Mouse (Mus musculus) MEL (cell line): ENCODE results near the gene Ppcdc. TPM values are rescaled to one million over a fixed set of nuclear protein-coding genes. Genes with fewer than 3 reads are reported as not detected.

Experiments used
- DNase-seq: peaks from one replicate; pipeline ENCODE4 v3.0.0; 2011; ENCODE audit warnings: low read depth, low spot score
- H3K27ac ChIP-seq: 2 replicates; pipeline ENCODE4 v1.5.1; 2012; ENCODE audit warnings: low read depth, mild to moderate bottlenecking, control low read depth, low read length, moderate library complexity; ENCODE audit not compliant: control insufficient read depth
- H3K27me3 ChIP-seq, 2 experiments: fragments of 150-350 bp in 1 of 2; sonication (generic) in 1 of 2; 2 replicates each; pipeline ENCODE4 v1.6.1; 2012; ENCODE audit warnings: low read length in 2 of 2, mild to moderate bottlenecking in 2 of 2, improper control_type of control experiment in 1 of 2, moderate library complexity in 1 of 2; ENCODE audit not compliant: insufficient read depth in 2 of 2, control insufficient read depth in 1 of 2
- H3K36me3 ChIP-seq, 2 experiments: 2 replicates each; pipeline ENCODE4 v1.6.1; 2012 to 2014; ENCODE audit warnings: low read length in 2 of 2, improper control_type of control experiment in 1 of 2, inconsistent platforms in 1 of 2, mild to moderate bottlenecking in 1 of 2; ENCODE audit not compliant: insufficient read depth in 2 of 2, control insufficient read depth in 1 of 2
- H3K4me1 ChIP-seq, 2 experiments: fragments of 150-350 bp in 1 of 2; sonication (generic) in 1 of 2; 2 replicates each; pipeline ENCODE4 v1.6.1; 2012; ENCODE audit warnings: low read length in 2 of 2, improper control_type of control experiment in 1 of 2, mild to moderate bottlenecking in 1 of 2; ENCODE audit not compliant: insufficient read depth in 2 of 2, control insufficient read depth in 1 of 2
- H3K4me3 ChIP-seq, 2 experiments: fragments of 150-350 bp in 1 of 2; sonication (generic) in 1 of 2; 2 replicates each; pipeline ENCODE4 v1.5.1; 2012; ENCODE audit warnings: low read depth in 2 of 2, low read length in 2 of 2, mild to moderate bottlenecking in 2 of 2, moderate library complexity in 2 of 2, control low read depth in 1 of 2, improper control_type of control experiment in 1 of 2; ENCODE audit not compliant: control insufficient read depth in 1 of 2, insufficient read depth in 1 of 2
- H3K79me2 ChIP-seq: 2 replicates; pipeline ENCODE4 v1.6.1; 2012; ENCODE audit warnings: mild to moderate bottlenecking, low read length, moderate library complexity; ENCODE audit not compliant: control insufficient read depth, poor library complexity, insufficient read depth
- H3K9ac ChIP-seq: 2 replicates; pipeline ENCODE4 v1.6.1; 2012; ENCODE audit warnings: low read depth, mild to moderate bottlenecking, control low read depth, low read length, moderate library complexity; ENCODE audit not compliant: control insufficient read depth, poor library complexity, severe bottlenecking
- H3K9me3 ChIP-seq: fragments of 150-350 bp; sonication (generic); replicated peaks from 2 replicates; pipeline ENCODE4 v1.6.1; 2012; ENCODE audit warnings: mild to moderate bottlenecking, low read length, improper control_type of control experiment, moderate library complexity; ENCODE audit not compliant: insufficient read depth
- CHD1 ChIP-seq: IDR thresholded peaks from 2 replicates; pipeline ENCODE4 v1.6.1; 2012; ENCODE audit warnings: low read depth, mild to moderate bottlenecking, inconsistent platforms, low read length, improper control_type of control experiment
- CTCF ChIP-seq, 3 experiments: IDR thresholded peaks in 2 of 3; conservative IDR thresholded peaks in 1 of 3; 2 replicates each; pipeline ENCODE4 v1.5.1; 2011 to 2012; ENCODE audit warnings: low read length in 3 of 3, low read depth in 2 of 3, mild to moderate bottlenecking in 2 of 3, improper control_type of control experiment in 1 of 3, inconsistent platforms in 1 of 3, mixed read lengths in 1 of 3, moderate library complexity in 1 of 3; ENCODE audit not compliant: control insufficient read depth in 1 of 3, insufficient read depth in 1 of 3, poor library complexity in 1 of 3, severe bottlenecking in 1 of 3
- GABPA ChIP-seq: IDR thresholded peaks from 2 replicates; pipeline ENCODE4 v1.6.1; 2012; ENCODE audit warnings: low read depth, mild to moderate bottlenecking, inconsistent platforms, low read length, improper control_type of control experiment, moderate library complexity
- MAX ChIP-seq: IDR thresholded peaks from 2 replicates; pipeline ENCODE4 v1.6.1; 2011; ENCODE audit warnings: low read length, improper control_type of control experiment
- MEF2A ChIP-seq: IDR thresholded peaks from 2 replicates; pipeline ENCODE4 v1.6.1; 2014; ENCODE audit warnings: low read depth, mild to moderate bottlenecking, inconsistent platforms, low read length, improper control_type of control experiment; ENCODE audit not compliant: poor library complexity, insufficient replicate concordance, severe bottlenecking; ENCODE audit errors: extremely low read depth
- MYC ChIP-seq: IDR thresholded peaks from 2 replicates; pipeline ENCODE4 v1.6.1; 2011; ENCODE audit warnings: low read depth, mild to moderate bottlenecking, low read length, improper control_type of control experiment, moderate library complexity
- TAL1 ChIP-seq: IDR thresholded peaks from 2 replicates; pipeline ENCODE4 v1.6.1; 2012; ENCODE audit warnings: mild to moderate bottlenecking, inconsistent platforms, low read length, moderate library complexity, mixed read lengths
- TCF12 ChIP-seq: IDR thresholded peaks from 2 replicates; pipeline ENCODE4 v1.6.1; 2014; ENCODE audit warnings: low read depth, mild to moderate bottlenecking, inconsistent platforms, low read length, improper control_type of control experiment, moderate library complexity
- UBTF ChIP-seq: IDR thresholded peaks from 2 replicates; pipeline ENCODE4 v1.6.1; 2012; ENCODE audit warnings: low read depth, mild to moderate bottlenecking, inconsistent platforms, low read length, improper control_type of control experiment, moderate library complexity, borderline replicate concordance; ENCODE audit not compliant: insufficient read depth
- ZC3H11A ChIP-seq: IDR thresholded peaks from 2 replicates; pipeline ENCODE4 v1.6.1; 2012; ENCODE audit warnings: low read depth, mild to moderate bottlenecking, inconsistent platforms, low read length, improper control_type of control experiment
- ZMIZ1 ChIP-seq: IDR thresholded peaks from 2 replicates; pipeline ENCODE4 v1.6.1; 2012; ENCODE audit warnings: low read depth, mild to moderate bottlenecking, inconsistent platforms, low read length, improper control_type of control experiment, moderate library complexity
- ZNF384 ChIP-seq: IDR thresholded peaks from 2 replicates; pipeline ENCODE4 v1.6.1; 2012; ENCODE audit warnings: low read depth, mild to moderate bottlenecking, inconsistent platforms, low read length, improper control_type of control experiment
- polyA plus RNA-seq, 2 experiments: library from polyadenylated mRNA; stranded (reverse) in 1 of 2; unstranded in 1 of 2; fragments of >175 nt in 1 of 2; fragments of >200 nt in 1 of 2; gene quantifications; 2 replicates each; pipeline versions ENCODE4 v1.2.1 to v1.2.4; 2012; ENCODE audit warnings: low replicate concordance in 2 of 2, low read depth in 1 of 2; ENCODE audit not compliant: insufficient read length in 2 of 2, insufficient read depth in 1 of 2, missing spikeins in 1 of 2
- total RNA-seq: library from RNA; depleted of rRNA; stranded (reverse); fragments of 300-350 nt; gene quantifications from 2 replicates; pipeline ENCODE4 v1.2.3, GENCODE M21; 2012

Gene Ppcdc
- total and polyA plus RNA-seq, 3 experiments, result 20.2 to 23.3 TPM; not detected in 1

GRCm38 (mm10) chr9:57419521-57420267 lies 20.2 kb downstream of the Ppcdc start:
- peaks cover 0 to 18% of the 10 kb centered on the region in 2 experiments; a peak in 3 of 4 replicates for H3K36me3 ChIP-seq
- H3K9me3 ChIP-seq, result no peaks in the 10 kb centered on the region
- H3K27me3 ChIP-seq, result no peaks in the 10 kb centered on the region
- no peaks in the 10 kb centered on the region for H3K79me2 ChIP-seq
- DNase-seq, result no peak
- peaks cover 6 to 18% of the 10 kb centered on the region in 2 experiments for H3K4me1 ChIP-seq
- no peak overlapping the region for H3K4me3 ChIP-seq
- TF ChIP-seq MEF2A (no peak), MAX (no peak), UBTF (no peak), TCF12 (no peak)
- H3K9ac ChIP-seq, result no peak overlapping the region; the same call in 1 of the 2 replicates
- no peak overlapping the region; the same call in 1 of the 2 replicates for H3K27ac ChIP-seq

GRCm38 (mm10) chr9:57417341-57417740 lies 22.6 kb downstream of the Ppcdc start:
- no peak for DNase-seq
- H3K79me2 ChIP-seq, result no peaks in the 10 kb centered on the region
- H3K27ac ChIP-seq, result no peak overlapping the region
- peaks cover 6 to 18% of the 10 kb centered on the region in 2 experiments for H3K4me1 ChIP-seq
- peaks cover 0 to 15% of the 10 kb centered on the region in 2 experiments; a peak in 3 of 4 replicates for H3K36me3 ChIP-seq
- H3K9ac ChIP-seq, result no peak overlapping the region
- H3K27me3 ChIP-seq, result no peaks in the 10 kb centered on the region
- H3K4me3 ChIP-seq, result no peak overlapping the region
- H3K9me3 ChIP-seq, result no peaks in the 10 kb centered on the region
- TF ChIP-seq MYC (no peak), TAL1 (no peak), CHD1 (no peak)

- TF ChIP-seq ZC3H11A (no peak), UBTF (no peak), TAL1 (no peak), GABPA (no peak), ZNF384 (no peak), CTCF (IDR thresholded peaks at IDR 0.05 in 2 of 3, conservative IDR thresholded peaks at IDR 0.05 in 1 of 3; ENCODE audit: control insufficient read depth in 1 of 3, insufficient read depth in 1 of 3, low read depth in 2 of 3, low read length in 3 of 3, poor library complexity in 1 of 3, severe bottlenecking in 1 of 3) (no peak), MYC (no peak), ZMIZ1 (no peak)
- Histone ChIP-seq H3K9me3 (no peaks in the 10 kb centered on the region), H3K27ac (no peak overlapping the region), H3K9ac (no peak overlapping the region), H3K79me2 (peaks cover 1% of the 10 kb centered on the region; the same call in 1 of the 2 replicates), H3K4me3 (no peak overlapping the region), H3K4me1 (no peaks in the 10 kb centered on the region), H3K27me3 (no peaks in the 10 kb centered on the region), H3K36me3 (no peaks in the 10 kb centered on the region)
- no peak for DNase-seq
Observed at GRCm38 (mm10) chr9:57407120-57407905, 32.6 kb downstream of the Ppcdc start.
